Mouse (Mus musculus) NIH3T3 (cell line): ENCODE measurements around the gene Arsg.

ENCODE experiments used
- DNase-seq: peaks from one replicate; pipeline ENCODE4 v3.0.0-alpha.2; 2012; ENCODE audit warnings: low read depth

Arsg gene

GRCm38 (mm10) chr11:109546305-109547001 lies 73.3 kb downstream of the Arsg start:
- DNase-seq, result peak; percentile 35

GRCm38 (mm10) chr11:109547652-109548051 lies 74.5 kb downstream of the Arsg start:
- no peak for DNase-seq

- no peak for DNase-seq
Measured at GRCm38 (mm10) chr11:109549599-109550290, 76.6 kb downstream of the Arsg start.

GRCm38 (mm10) chr11:109553921-109554320 lies 80.7 kb downstream of the Arsg start:
- DNase-seq, result no peak

- DNase-seq, result peak; percentile 36
Measured at GRCm38 (mm10) chr11:109554443-109554842, 81.3 kb downstream of the Arsg start.

GRCm38 (mm10) chr11:109556130-109556529 lies 83.0 kb downstream of the Arsg start:
- no peak for DNase-seq

GRCm38 (mm10) chr11:109557419-109557818 lies 84.2 kb downstream of the Arsg start:
- no peak for DNase-seq

- DNase-seq, result no peak
Measured at GRCm38 (mm10) chr11:109559241-109559640, 86.1 kb downstream of the Arsg start.

GRCm38 (mm10) chr11:109560793-109561257 lies 87.7 kb downstream of the Arsg start:
- peak; percentile 17 for DNase-seq

- DNase-seq, result no peak
Measured at GRCm38 (mm10) chr11:109561445-109561844, 88.3 kb downstream of the Arsg start.

GRCm38 (mm10) chr11:109563708-109564107 lies 90.5 kb downstream of the Arsg start:
- no peak for DNase-seq

- DNase-seq, result no peak
Measured at GRCm38 (mm10) chr11:109564466-109565214, 91.5 kb downstream of the Arsg start.

GRCm38 (mm10) chr11:109569007-109569618 lies 95.9 kb downstream of the Arsg start:
- no peak for DNase-seq

- DNase-seq, result no peak
Measured at GRCm38 (mm10) chr11:109569809-109570208, 96.6 kb downstream of the Arsg start.

- DNase-seq, result no peak
Measured at GRCm38 (mm10) chr11:109572051-109572450, 98.9 kb downstream of the Arsg start.

- no peak for DNase-seq
Measured at GRCm38 (mm10) chr11:109574604-109575003, 101.4 kb downstream of the Arsg start.

GRCm38 (mm10) chr11:109575832-109576231 lies 102.7 kb downstream of the Arsg start:
- no peak for DNase-seq

- DNase-seq, result no peak
Measured at GRCm38 (mm10) chr11:109578536-109578935, 105.4 kb downstream of the Arsg start.

- DNase-seq, result no peak
Measured at GRCm38 (mm10) chr11:109579999-109580398, 106.8 kb downstream of the Arsg start.

GRCm38 (mm10) chr11:109583986-109584385 lies 110.8 kb downstream of the Arsg start:
- DNase-seq, result no peak

- peak; percentile 83 for DNase-seq
Measured at GRCm38 (mm10) chr11:109584843-109585713, 111.9 kb downstream of the Arsg start.
